Mouse (Mus musculus) kidney, embryonic 16.5 days (tissue): ENCODE measurements around the gene Nr1d2. TPM values are rescaled to one million over a fixed set of nuclear protein-coding genes. Genes with fewer than 3 reads are reported as not detected.
A peak's percentile ranks its signal among the peaks of the same experiment; 100 is the strongest.
"Not testable (repeated sequence)": the region's sequence is repeated elsewhere in the genome, so short reads cannot be mapped to it uniquely, and the experiment has no call there.

Experiments
- ATAC-seq: fragments of 200-750 bp; cut with Nextera tagmentation; 2 replicates; pipeline ENCODE4 v1.8.0; 2017; ENCODE audit warnings: moderate TSS enrichment; ENCODE audit not compliant: low FRiP score, low TSS enrichment
- H3K27ac ChIP-seq: fragments of 300-500 bp; sonication (generic); 2 replicates; pipeline ENCODE4 v1.5.1; 2014; ENCODE audit warnings: low read length
- H3K27me3 ChIP-seq: fragments of 300-500 bp; sonication (generic); 2 replicates; pipeline ENCODE4 v1.6.1; 2014; ENCODE audit warnings: low read length, control low read depth, mixed read lengths; ENCODE audit not compliant: insufficient read depth
- H3K36me3 ChIP-seq: fragments of 300-500 bp; sonication (generic); 2 replicates; pipeline ENCODE4 v1.6.1; 2014; ENCODE audit warnings: low read length, control low read depth, mixed read lengths; ENCODE audit not compliant: insufficient read depth
- H3K4me1 ChIP-seq: fragments of 300-500 bp; sonication (generic); 2 replicates; pipeline ENCODE4 v1.6.1; 2014; ENCODE audit warnings: low read length, control low read depth, mixed read lengths; ENCODE audit not compliant: insufficient read depth
- H3K4me2 ChIP-seq: fragments of 300-500 bp; sonication (generic); replicated peaks from 2 replicates; pipeline ENCODE4 v1.6.1; 2014; ENCODE audit warnings: low read depth, low read length
- H3K4me3 ChIP-seq: fragments of 300-500 bp; sonication (generic); 2 replicates; pipeline ENCODE4 v1.5.1; 2014; ENCODE audit warnings: mild to moderate bottlenecking, low read length
- H3K9ac ChIP-seq: fragments of 300-500 bp; sonication (generic); replicated peaks from 2 replicates; pipeline ENCODE4 v1.6.1; 2014; ENCODE audit warnings: low read length
- H3K9me3 ChIP-seq: fragments of 300-500 bp; sonication (generic); 2 replicates; pipeline ENCODE4 v1.6.1; 2016; ENCODE audit warnings: low read length, control low read depth
- WGBS: fragments of 180-500 bp; shearing (Covaris S2); extraction: QIAGEN DNeasy Blood & Tissue Kit; methylation state at CpG from one replicate; pipeline ENCODE4 v1.1.7; 2014; 5-methylcytosine and 5-hydroxymethylcytosine counted together
- polyA plus RNA-seq: library from polyadenylated mRNA; unstranded; fragments of >200 nt; fragmentation: Nextera tagmentation; extraction: Ambion mirVana; gene quantifications from 2 replicates; pipeline ENCODE4 v1.2.1, GENCODE M21; 2015

Nr1d2 gene
- polyA plus RNA-seq, 1 experiment from 2014 or later, result 10.3 TPM

GRCm38 (mm10) chr14:18269947-18270528 is 31.1 kb upstream of the Nr1d2 start:
- peak overlapping the region; percentile 74 for H3K4me2 ChIP-seq
- not testable (repeated sequence) for ATAC-seq, H3K27me3 ChIP-seq, H3K9me3 ChIP-seq
- H3K9ac ChIP-seq, result peak overlapping the region; percentile 99
- H3K27ac ChIP-seq, result peak overlapping the region; percentile 84
- peak overlapping the region; percentile 94 for H3K4me3 ChIP-seq
- H3K36me3 ChIP-seq, result peaks cover 23% of the 10 kb centered on the region
- 0% methylated on average over 21 of the region's 24 CpGs for WGBS
- peaks cover 10% of the 10 kb centered on the region; the same call in 1 of the 2 replicates for H3K4me1 ChIP-seq

- no peak overlapping the region for H3K27ac ChIP-seq
- no peak overlapping the region for H3K4me3 ChIP-seq
- H3K4me1 ChIP-seq, result peaks cover 2% of the 10 kb centered on the region; the same call in 1 of the 2 replicates
- H3K36me3 ChIP-seq, result peaks cover 26% of the 10 kb centered on the region
- H3K27me3 ChIP-seq, result no peaks in the 10 kb centered on the region
- no peak for ATAC-seq
- WGBS, result 70% methylated on average over 4 of the region's 4 CpGs
- H3K4me2 ChIP-seq, result no peak overlapping the region
- H3K9ac ChIP-seq, result no peak overlapping the region
- no peaks in the 10 kb centered on the region for H3K9me3 ChIP-seq
These were observed 24.5 kb upstream of the Nr1d2 start for GRCm38 (mm10) chr14:18263427-18263826.

- Histone ChIP-seq H3K36me3 (peaks cover 11% of the 10 kb centered on the region; the same call in 1 of the 2 replicates), H3K4me1 (no peaks in the 10 kb centered on the region), H3K9me3 (no peaks in the 10 kb centered on the region), H3K4me3 (no peak overlapping the region), H3K9ac (no peak overlapping the region), H3K27ac (no peak overlapping the region), H3K27me3 (no peaks in the 10 kb centered on the region), H3K4me2 (no peak overlapping the region)
- ATAC-seq, result no peak
- 84% methylated on average over 3 of the region's 3 CpGs for WGBS
These were observed 22.3 kb upstream of the Nr1d2 start for GRCm38 (mm10) chr14:18261203-18261602.

GRCm38 (mm10) chr14:18242638-18243130 is 3.8 kb upstream of the Nr1d2 start:
- 83% methylated on average over 21 of the region's 21 CpGs for WGBS
- Histone ChIP-seq H3K36me3 (no peaks in the 10 kb centered on the region), H3K4me1 (no peaks in the 10 kb centered on the region)

GRCm38 (mm10) chr14:18241786-18242185 is 2.9 kb upstream of the Nr1d2 start:
- Histone ChIP-seq H3K27ac (no peak overlapping the region), H3K4me2 (no peak overlapping the region), H3K9me3 (no peaks in the 10 kb centered on the region), H3K9ac (no peak overlapping the region), H3K36me3 (no peaks in the 10 kb centered on the region), H3K4me3 (no peak overlapping the region), H3K27me3 (no peaks in the 10 kb centered on the region), H3K4me1 (no peaks in the 10 kb centered on the region)
- no peak for ATAC-seq
- 83% methylated on average over 4 of the region's 4 CpGs for WGBS

More at GRCm38 (mm10) chr14:18242638-18243130, 3.8 kb upstream of the Nr1d2 start:
- H3K27ac ChIP-seq, result no peak overlapping the region
- H3K9ac ChIP-seq, result no peak overlapping the region
- no peaks in the 10 kb centered on the region for H3K9me3 ChIP-seq
- H3K27me3 ChIP-seq, result no peaks in the 10 kb centered on the region
- H3K4me3 ChIP-seq, result no peak overlapping the region
- H3K4me2 ChIP-seq, result no peak overlapping the region
- ATAC-seq, result no peak

GRCm38 (mm10) chr14:18240132-18240531 is 1.2 kb upstream of the Nr1d2 start:
- Histone ChIP-seq H3K27ac (no peak overlapping the region), H3K4me1 (no peaks in the 10 kb centered on the region), H3K27me3 (no peaks in the 10 kb centered on the region), H3K36me3 (no peaks in the 10 kb centered on the region), H3K4me3 (no peak overlapping the region), H3K9me3 (no peaks in the 10 kb centered on the region), H3K4me2 (no peak overlapping the region), H3K9ac (no peak overlapping the region)
- 71% methylated on average over 7 of the region's 7 CpGs for WGBS
- no peak for ATAC-seq

GRCm38 (mm10) chr14:18238131-18238749 is 687 bp downstream of the Nr1d2 start:
- no peaks in the 10 kb centered on the region for H3K36me3 ChIP-seq
- H3K27ac ChIP-seq, result peak overlapping the region; percentile 91
- 0 out of 2 replicates have a peak, but pooled peaks cover 3% of the 10 kb centered on the region for H3K4me1 ChIP-seq
- WGBS, result under 1% methylated on average over 65 of the region's 71 CpGs
- no peaks in the 10 kb centered on the region for H3K27me3 ChIP-seq
- peak; percentile 94 for ATAC-seq
- peak overlapping the region; percentile 78 for H3K4me2 ChIP-seq
- peak overlapping the region; percentile 78 for H3K9ac ChIP-seq
- peak overlapping the region; percentile 84 for H3K4me3 ChIP-seq
- H3K9me3 ChIP-seq, result no peaks in the 10 kb centered on the region

GRCm38 (mm10) chr14:18237381-18237780 is 1.5 kb downstream of the Nr1d2 start:
- Histone ChIP-seq H3K27ac (no peak overlapping the region), H3K36me3 (no peaks in the 10 kb centered on the region), H3K27me3 (no peaks in the 10 kb centered on the region), H3K4me1 (0 out of 2 replicates have a peak, but pooled peaks cover 3% of the 10 kb centered on the region), H3K4me2 (peak overlapping the region; percentile 78), H3K9me3 (no peaks in the 10 kb centered on the region), H3K9ac (no peak overlapping the region; the same call in 1 of the 2 replicates), H3K4me3 (peak overlapping the region; percentile 84)
- WGBS, result 66% methylated on average over 4 of the region's 4 CpGs
- no peak for ATAC-seq

GRCm38 (mm10) chr14:18236496-18237235 is 2.3 kb downstream of the Nr1d2 start:
- not testable (repeated sequence) for H3K27me3 ChIP-seq, H3K27ac ChIP-seq, H3K4me3 ChIP-seq, H3K4me1 ChIP-seq, H3K4me2 ChIP-seq, H3K36me3 ChIP-seq, H3K9me3 ChIP-seq, H3K9ac ChIP-seq, ATAC-seq
- WGBS, result 88% methylated on average over 2 of the region's 2 CpGs
